Mouse (Mus musculus) liver, embryonic 15.5 days (tissue): ENCODE data around the gene Adam1a. TPM values are rescaled to one million over a fixed set of nuclear protein-coding genes. Genes with fewer than 3 reads are reported as not detected.

ENCODE experiments used
- ATAC-seq: fragments of 200-750 bp; cut with Nextera tagmentation; 2 replicates; pipeline ENCODE4 v1.8.0; 2017; ENCODE audit warnings: moderate number of reproducible peaks, mild to moderate bottlenecking, moderate library complexity; ENCODE audit not compliant: insufficient read depth
- H3K27ac ChIP-seq: fragments of 300-500 bp; sonication (generic); replicated peaks from 2 replicates; pipeline ENCODE4 v1.5.1; 2015; ENCODE audit warnings: mild to moderate bottlenecking, inconsistent platforms
- H3K27me3 ChIP-seq: fragments of 300-500 bp; sonication (generic); 2 replicates; pipeline ENCODE4 v1.6.1; 2015; ENCODE audit warnings: mild to moderate bottlenecking, inconsistent platforms
- H3K36me3 ChIP-seq: fragments of 300-500 bp; sonication (generic); replicated peaks from 2 replicates; pipeline ENCODE4 v1.6.1; 2015; ENCODE audit warnings: moderate library complexity, mild to moderate bottlenecking, inconsistent platforms
- H3K4me1 ChIP-seq: fragments of 300-500 bp; sonication (generic); replicated peaks from 2 replicates; pipeline ENCODE4 v1.6.1; 2015; ENCODE audit warnings: inconsistent platforms
- H3K4me2 ChIP-seq: fragments of 300-500 bp; sonication (generic); 2 replicates; pipeline ENCODE4 v1.6.1; 2015; ENCODE audit warnings: moderate library complexity, mild to moderate bottlenecking, inconsistent platforms
- H3K4me3 ChIP-seq: fragments of 300-500 bp; sonication (generic); replicated peaks from 2 replicates; pipeline ENCODE4 v1.5.1; 2015; ENCODE audit warnings: mild to moderate bottlenecking, inconsistent platforms
- H3K9ac ChIP-seq: fragments of 300-500 bp; sonication (generic); 2 replicates; pipeline ENCODE4 v1.6.1; 2015; ENCODE audit warnings: moderate library complexity, mild to moderate bottlenecking, inconsistent platforms
- H3K9me3 ChIP-seq: fragments of 300-500 bp; sonication (generic); replicated peaks from 2 replicates; pipeline ENCODE4 v1.6.1; 2016; ENCODE audit warnings: inconsistent platforms
- WGBS: fragments of 180-500 bp; shearing (Covaris S2); methylation state at CpG from one replicate; pipeline ENCODE4 v1.1.7; 2015; ENCODE audit warnings: mixed read lengths; ENCODE audit not compliant: insufficient replicate concordance; 5-methylcytosine and 5-hydroxymethylcytosine counted together
- polyA plus RNA-seq: library from polyadenylated mRNA; unstranded; fragments of >200 nt; fragmentation: Nextera tagmentation; extraction: Ambion mirVana; gene quantifications from 2 replicates; pipeline ENCODE4 v1.2.1, GENCODE M21; 2015

Gene Adam1a
- polyA plus RNA-seq, result 0.21 and 0.41 TPM in 2 replicates

DNA sequence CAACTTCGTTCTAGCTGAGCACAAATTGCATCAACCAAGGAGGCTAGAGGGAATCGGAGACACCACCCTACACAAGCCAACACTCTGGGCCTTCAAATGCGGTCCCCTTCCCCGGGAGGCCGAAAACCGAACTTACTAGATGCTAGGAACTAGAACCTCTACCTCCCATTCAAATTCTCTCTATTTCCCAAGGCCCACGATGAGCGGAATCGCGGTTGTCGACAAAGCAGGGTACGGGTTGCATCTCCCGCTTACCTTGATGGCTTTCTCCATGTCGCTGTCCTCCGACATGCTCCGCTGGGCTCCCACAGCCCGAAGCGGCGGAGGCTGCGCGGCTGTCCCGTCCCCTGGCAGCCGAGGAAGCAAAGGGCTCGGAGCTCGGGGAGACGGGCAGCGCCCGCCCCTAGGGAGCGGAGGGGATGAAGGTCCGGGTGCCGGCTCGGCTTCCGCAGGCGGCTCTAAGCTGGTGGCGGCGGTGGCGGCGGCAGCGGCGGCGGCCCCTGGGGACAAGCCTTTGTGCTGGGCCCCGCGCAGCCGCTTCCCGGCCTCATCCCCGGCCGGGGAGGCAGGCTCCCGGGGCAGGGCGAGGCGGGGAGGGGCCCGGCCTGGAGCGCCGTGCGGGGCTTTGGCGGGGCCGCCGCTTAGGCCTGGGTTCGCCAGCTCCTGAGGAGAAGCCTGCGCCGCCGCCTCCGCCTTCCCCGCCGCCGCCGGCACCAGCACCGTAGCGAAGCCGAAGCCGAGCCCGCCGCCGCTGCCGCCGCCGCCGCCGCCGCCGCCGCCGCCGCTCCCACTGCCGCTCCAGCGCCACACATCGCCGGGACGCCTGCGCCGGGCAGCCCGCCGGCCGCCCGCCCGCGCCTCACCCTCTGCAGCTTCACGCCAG, at the start of gene Adam1a, which contains the start of gene Gm42878:
Gene Adam1a (minus strand): TSS at position 573 of the 883 bp plus-strand sequence.
Gene Gm42878 (minus strand): TSS at position 573 of the 883 bp plus-strand sequence.
- H3K9me3 ChIP-seq, result no peaks in the 10 kb centered on the region
- H3K27ac ChIP-seq, result peak within 1 kb of the TSS; percentile 92
- peak within 1 kb of the TSS; percentile 97 for H3K4me3 ChIP-seq
- peak within 1 kb of the TSS; percentile 77 for H3K4me2 ChIP-seq
- H3K4me1 ChIP-seq, result peaks cover 56% of the 10 kb centered on the region
- ATAC-seq, result peak; percentile 78
- peak within 1 kb of the TSS; percentile 98 for H3K9ac ChIP-seq
- under 1% methylated on average over 71 of the region's 97 CpGs for WGBS
- peaks cover 4% of the 10 kb centered on the region for H3K36me3 ChIP-seq
- H3K27me3 ChIP-seq, result no peaks in the 10 kb centered on the region

DNA sequence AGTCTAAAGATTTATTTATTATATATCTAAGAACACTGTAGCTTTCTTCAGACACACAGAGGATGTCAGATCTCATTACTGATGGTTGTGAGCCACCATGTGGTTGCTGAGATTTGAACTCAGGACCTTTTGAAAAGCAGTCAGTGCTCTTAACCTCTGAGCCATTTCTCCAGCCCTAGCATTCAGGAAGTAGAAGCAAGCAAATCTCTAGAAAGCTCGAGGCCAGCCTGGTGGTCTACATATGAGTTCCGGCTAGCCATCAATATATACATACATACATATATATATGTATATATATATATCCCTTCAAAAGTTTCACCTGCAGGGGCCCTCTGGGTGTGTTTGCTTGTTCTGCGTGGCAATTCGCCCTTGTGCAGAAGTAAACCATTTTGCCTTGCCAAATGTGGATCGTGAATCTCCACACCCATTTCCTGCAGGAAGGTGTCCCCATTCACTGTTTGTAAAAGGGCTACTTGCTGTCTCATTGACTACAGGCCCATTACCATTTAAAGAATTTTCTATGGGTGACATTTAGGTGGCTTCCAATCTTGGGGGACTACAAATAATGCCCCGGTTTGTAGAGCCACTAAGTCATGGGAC, 49.5 kb upstream of the Adam1a start:
- Histone ChIP-seq H3K36me3 (no peaks in the 10 kb centered on the region), H3K27me3 (peaks cover 12% of the 10 kb centered on the region; the same call in 1 of the 2 replicates), H3K9me3 (no peaks in the 10 kb centered on the region), H3K4me1 (peaks cover 73% of the 10 kb centered on the region), H3K4me3 (peak overlapping the region; percentile 80; the same call in 1 of the 2 replicates), H3K27ac (peak overlapping the region; percentile 91; the same call in 1 of the 2 replicates), H3K4me2 (peak overlapping the region; percentile 98), H3K9ac (no peak overlapping the region; the same call in 1 of the 2 replicates)
- 62% methylated on average over 6 of the region's 6 CpGs for WGBS
- ATAC-seq, result no peak

DNA sequence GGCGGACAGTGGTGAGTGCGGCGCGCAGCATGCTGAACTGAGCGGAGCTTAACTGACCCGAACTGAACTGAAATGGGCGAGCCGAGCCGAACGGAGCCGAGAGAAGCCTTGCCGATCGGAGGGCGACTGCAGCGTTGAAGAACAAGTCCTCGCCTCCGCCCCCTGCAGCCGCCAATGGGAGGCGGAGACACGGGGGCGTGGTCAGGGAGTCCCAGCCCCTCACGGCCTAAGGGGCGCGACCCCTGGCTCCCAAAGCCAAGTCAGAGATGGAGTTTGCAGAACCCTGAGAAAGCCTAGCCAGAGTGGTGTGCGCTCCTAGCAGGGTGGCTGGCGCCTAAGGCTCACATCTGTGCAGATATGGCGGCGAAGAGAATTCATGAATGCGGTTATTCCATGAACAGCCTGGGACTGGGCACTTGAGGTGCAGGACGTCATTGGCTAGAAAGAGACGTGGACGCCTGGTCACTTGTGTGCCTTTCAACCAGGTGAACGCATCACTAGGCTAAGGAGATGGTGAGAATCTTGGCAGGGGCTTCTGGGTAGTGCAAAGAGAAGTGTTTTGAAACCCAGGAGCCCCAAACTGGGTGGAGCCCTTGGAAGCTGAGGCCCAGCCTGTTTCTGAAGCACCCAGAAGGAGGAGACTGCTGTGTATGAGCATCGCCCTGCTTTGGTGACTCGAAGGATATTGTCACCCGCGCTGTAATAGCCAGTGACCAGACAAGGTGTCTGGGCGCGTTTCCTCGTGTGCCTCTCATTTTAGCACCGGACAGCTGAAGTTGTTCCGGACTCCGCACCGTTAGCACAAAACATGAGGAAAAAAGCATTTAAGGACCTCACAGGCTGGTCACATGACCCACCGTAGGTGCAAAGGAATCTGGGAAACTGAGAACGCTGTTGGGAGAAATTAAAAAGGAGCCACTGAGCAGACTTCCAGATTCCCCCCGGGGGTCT, 48.4 kb upstream of the Adam1a start, which contains the start of gene Aldh2:
Gene Aldh2 (minus strand): TSS at position 374 of the 951 bp plus-strand sequence.
- H3K27me3 ChIP-seq, result peaks cover 12% of the 10 kb centered on the region; the same call in 1 of the 2 replicates
- whole genome bisulfite sequencing, result 2% methylated on average over 47 of the region's 47 CpGs
- peak; percentile 92 for ATAC-seq
- H3K27ac ChIP-seq, result peak within 1 kb of the TSS; percentile 91
- peak within 1 kb of the TSS; percentile 82 for H3K9ac ChIP-seq
- peaks cover 76% of the 10 kb centered on the region for H3K4me1 ChIP-seq
- no peaks in the 10 kb centered on the region for H3K36me3 ChIP-seq
- H3K4me3 ChIP-seq, result peak within 1 kb of the TSS; percentile 80
- H3K4me2 ChIP-seq, result peak within 1 kb of the TSS; percentile 98
- no peaks in the 10 kb centered on the region for H3K9me3 ChIP-seq

DNA sequence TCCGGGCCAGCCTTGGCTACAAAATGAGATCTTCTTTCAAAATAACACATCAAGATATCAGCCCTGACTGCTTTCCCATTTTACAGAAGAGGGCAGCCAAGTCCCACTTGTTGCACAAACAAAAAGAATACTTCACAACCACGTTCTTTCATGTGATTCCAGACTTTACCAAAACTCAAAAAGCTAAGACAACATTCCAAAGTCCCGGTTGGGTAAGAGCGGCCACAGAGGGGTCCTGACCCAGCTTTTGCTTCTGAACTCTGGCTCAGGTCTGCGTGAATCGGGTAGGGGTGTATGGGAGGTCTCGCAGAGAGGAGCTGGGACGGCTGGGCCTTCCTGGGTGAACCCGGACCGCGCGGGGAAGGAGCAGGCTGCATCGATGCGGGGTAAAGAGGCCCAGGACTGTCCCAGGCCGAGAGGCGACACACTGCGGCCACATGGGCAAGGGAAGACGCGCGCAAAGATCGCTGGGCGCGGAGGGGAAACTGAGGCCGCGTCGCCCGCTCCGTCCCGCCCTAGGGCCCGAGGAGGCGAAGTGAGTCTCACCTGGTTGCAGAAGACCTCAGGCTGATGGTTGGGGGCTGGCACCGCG, 47.6 kb upstream of the Adam1a start:
- Histone ChIP-seq H3K4me3 (peak overlapping the region; percentile 80), H3K27me3 (peaks cover 12% of the 10 kb centered on the region; the same call in 1 of the 2 replicates), H3K36me3 (no peaks in the 10 kb centered on the region), H3K4me2 (peak overlapping the region; percentile 98), H3K9me3 (no peaks in the 10 kb centered on the region), H3K4me1 (peaks cover 78% of the 10 kb centered on the region), H3K27ac (peak overlapping the region; percentile 91), H3K9ac (peak overlapping the region; percentile 82)
- ATAC-seq, result peak; percentile 33
- 5% methylated on average over 33 of the region's 33 CpGs for WGBS

DNA sequence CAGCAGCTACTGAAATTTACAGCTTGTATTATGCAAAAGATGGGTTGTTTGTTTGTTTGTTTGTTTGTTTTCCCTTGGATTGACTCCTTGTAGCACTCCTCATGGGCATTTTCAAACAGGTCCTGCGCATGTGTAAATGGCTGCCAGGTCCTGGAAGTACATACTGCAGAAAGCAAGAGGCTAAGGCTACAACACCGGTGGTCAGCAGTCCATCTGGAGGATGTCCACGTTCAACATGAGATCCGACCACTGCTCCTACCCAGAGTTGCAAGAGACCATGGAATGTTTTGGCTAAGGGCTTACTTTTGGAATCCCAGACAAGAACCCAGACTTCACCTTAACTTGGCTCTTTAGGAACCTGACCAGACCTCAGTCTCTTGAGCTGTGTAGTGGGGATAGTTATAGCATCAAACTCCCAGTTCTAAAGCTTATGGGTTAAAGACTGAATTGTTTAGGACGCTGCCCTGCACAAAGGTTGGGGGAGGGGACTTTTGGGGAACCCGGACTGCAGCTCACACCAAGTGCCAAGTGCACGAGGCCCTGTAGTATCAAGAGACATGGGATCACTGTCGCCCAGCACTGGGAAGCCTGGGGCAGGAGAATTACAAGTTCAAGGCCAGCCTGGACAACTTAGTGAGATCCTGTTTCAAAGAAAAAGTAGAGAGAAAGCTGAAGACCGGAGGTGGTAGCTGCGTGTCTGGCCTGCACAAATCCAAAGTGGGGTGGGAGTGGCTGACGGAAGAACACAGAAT, 47.0 kb upstream of the Adam1a start:
- 53% methylated on average over 11 of the region's 11 CpGs for WGBS
- Histone ChIP-seq H3K27me3 (peaks cover 12% of the 10 kb centered on the region; the same call in 1 of the 2 replicates), H3K4me1 (peaks cover 79% of the 10 kb centered on the region), H3K4me3 (peak overlapping the region; percentile 80), H3K9me3 (no peaks in the 10 kb centered on the region), H3K27ac (peak overlapping the region; percentile 61), H3K36me3 (no peaks in the 10 kb centered on the region), H3K4me2 (peak overlapping the region; percentile 98), H3K9ac (peak overlapping the region; percentile 82; the same call in 1 of the 2 replicates)
- no peak for ATAC-seq

DNA sequence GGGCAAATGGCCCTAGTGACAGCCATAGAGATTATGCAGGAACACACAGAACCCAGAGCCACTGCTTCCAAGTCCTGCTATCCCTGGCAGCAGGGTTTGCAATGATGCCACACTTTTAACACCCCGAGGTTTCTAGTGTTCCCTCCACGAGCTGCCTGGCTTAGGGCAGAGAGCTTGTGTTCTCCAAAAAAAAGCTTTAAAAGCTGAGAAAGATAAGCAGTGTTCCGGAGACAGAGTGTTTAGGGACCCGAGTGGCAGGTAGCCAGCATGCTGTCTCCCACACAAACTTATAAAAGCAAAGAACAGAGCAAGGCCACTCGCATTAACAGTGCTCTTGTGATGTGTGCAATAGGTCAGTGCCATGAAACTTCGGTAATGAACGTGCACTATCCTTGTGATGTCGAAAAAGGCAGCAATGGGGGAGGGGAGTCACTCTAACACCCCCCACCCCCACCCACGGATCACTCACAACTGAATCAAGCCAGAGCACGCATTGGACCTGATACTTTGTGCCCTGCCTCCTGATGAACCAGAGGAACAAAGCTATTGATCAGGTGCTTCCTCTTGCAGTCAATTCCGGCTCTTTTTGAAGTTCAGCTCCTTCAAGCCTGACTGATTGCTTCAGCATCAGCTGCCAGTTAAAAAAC, 46.3 kb upstream of the Adam1a start:
- Histone ChIP-seq H3K4me2 (peak overlapping the region; percentile 98), H3K36me3 (no peaks in the 10 kb centered on the region), H3K27me3 (peaks cover 10% of the 10 kb centered on the region; the same call in 1 of the 2 replicates), H3K4me3 (peak overlapping the region; percentile 80), H3K4me1 (peaks cover 79% of the 10 kb centered on the region), H3K9me3 (no peaks in the 10 kb centered on the region), H3K27ac (peak overlapping the region; percentile 61), H3K9ac (0 out of 2 replicates have a peak overlapping the region, but pooled peaks have one; percentile 1)
- 43% methylated on average over 11 of the region's 11 CpGs for WGBS
- ATAC-seq, result no peak

DNA sequence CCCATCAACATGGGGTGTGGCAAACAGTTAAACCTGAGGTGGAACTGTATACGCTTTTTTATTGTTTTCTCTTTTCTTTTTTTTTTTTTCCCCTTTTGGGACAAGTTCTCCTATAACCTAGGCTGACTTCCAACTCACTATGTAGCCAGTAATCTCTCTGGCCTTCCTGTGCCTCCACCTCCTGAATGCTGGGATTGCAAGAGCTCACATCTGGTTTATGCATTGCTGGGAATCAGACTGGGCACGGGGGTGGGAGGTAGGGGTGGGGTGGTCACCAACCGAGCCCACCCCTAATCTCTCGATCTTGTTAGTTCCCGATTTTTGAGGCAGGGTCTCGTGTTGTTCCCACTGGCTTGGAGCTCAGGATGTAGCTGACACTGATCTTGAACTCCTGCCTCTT, 44.6 kb upstream of the Adam1a start:
- no peaks in the 10 kb centered on the region for H3K9me3 ChIP-seq
- no peaks in the 10 kb centered on the region for H3K36me3 ChIP-seq
- 62% methylated on average over 6 of the region's 6 CpGs for WGBS
- no peak overlapping the region for H3K9ac ChIP-seq
- H3K4me2 ChIP-seq, result no peak overlapping the region
- ATAC-seq, result no peak
- H3K27me3 ChIP-seq, result no peaks in the 10 kb centered on the region
- no peak overlapping the region for H3K27ac ChIP-seq
- H3K4me1 ChIP-seq, result peaks cover 76% of the 10 kb centered on the region
- no peak overlapping the region for H3K4me3 ChIP-seq

DNA sequence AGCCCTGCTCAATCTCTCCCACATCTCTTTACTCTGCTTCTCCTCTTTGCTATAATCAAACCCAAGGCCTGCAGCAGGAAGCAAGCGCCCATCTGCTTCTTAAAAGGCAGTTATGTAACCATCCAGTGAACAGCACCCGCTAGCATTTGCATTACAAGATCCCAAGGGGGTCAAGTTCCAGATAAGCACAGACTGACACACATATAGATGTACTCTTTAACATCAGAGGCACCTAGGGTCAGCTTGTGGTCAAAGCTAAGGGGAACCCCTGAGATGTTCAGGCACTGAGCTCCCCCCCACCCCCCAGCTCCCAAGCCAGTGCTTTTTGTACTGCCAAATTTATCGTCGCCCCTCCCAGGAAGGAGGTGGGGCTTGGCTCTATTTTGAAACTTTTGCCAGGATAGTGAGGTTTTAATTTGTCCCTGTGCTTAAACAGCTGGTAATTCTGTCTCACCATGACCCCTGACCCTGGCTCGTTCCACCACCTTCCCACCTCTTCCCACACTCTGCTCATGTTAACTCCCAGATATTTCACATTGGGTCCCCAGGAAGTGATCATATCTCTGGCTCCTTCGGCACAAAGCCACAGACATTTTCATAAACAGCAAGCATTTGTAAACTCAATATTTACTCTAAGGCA, 41.2 kb upstream of the Adam1a start:
- Histone ChIP-seq H3K27me3 (no peaks in the 10 kb centered on the region), H3K36me3 (no peaks in the 10 kb centered on the region), H3K9me3 (no peaks in the 10 kb centered on the region), H3K4me1 (peaks cover 62% of the 10 kb centered on the region), H3K4me2 (peak overlapping the region; percentile 27), H3K4me3 (no peak overlapping the region), H3K27ac (peak overlapping the region; percentile 26), H3K9ac (no peak overlapping the region)
- 4% methylated on average over 6 of the region's 6 CpGs for WGBS
- ATAC-seq, result no peak

DNA sequence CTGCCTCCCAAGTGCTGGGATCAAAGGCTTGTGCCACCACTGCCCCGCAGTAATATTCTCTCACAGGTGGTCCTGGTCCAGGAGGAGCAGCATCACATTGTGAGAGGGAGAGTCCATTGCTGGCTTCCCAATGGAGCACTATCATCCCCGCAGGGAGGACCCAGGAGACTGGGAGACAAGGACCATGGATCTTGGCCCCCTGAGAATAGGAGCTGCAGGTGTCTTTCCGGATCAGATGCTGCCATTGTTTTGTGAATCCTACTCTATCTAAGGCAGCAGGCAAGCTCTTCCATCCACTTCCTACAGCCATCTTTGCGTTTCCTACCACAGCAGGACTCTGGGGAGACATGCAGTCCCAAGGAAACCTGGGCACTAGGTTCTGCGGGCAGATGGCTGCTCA, 40.4 kb upstream of the Adam1a start:
- no peak for ATAC-seq
- Histone ChIP-seq H3K36me3 (peaks cover under 1% of the 10 kb centered on the region; the same call in 1 of the 2 replicates), H3K9ac (no peak overlapping the region), H3K4me1 (peaks cover 55% of the 10 kb centered on the region), H3K4me3 (no peak overlapping the region), H3K9me3 (no peaks in the 10 kb centered on the region), H3K27ac (peak overlapping the region; percentile 26), H3K27me3 (no peaks in the 10 kb centered on the region), H3K4me2 (no peak overlapping the region)
- WGBS, result 71% methylated on average over 5 of the region's 5 CpGs
